Mouse (Mus musculus): ENCODE data around the gene Rasl11b. TPM values are rescaled to one million over a fixed set of nuclear protein-coding genes. Genes with fewer than 3 reads are reported as not detected.

Rasl11b gene
- polyA plus RNA-seq, 1 experiment from 2014 or later: 4.7 TPM

- Histone ChIP-seq H3K4me1 (ENCODE audit: control insufficient read depth, low read depth, low read length) (no peaks in the 10 kb centered on the region), H3K36me3 (ENCODE audit: control insufficient read depth, insufficient read depth) (no peaks in the 10 kb centered on the region)
- WGBS (ENCODE audit: insufficient replicate concordance): 68% methylated on average over 4 of the region's 4 CpGs
Observed at GRCm38 (mm10) chr5:74209640-74210039, 14.6 kb downstream of the Rasl11b start.

GRCm38 (mm10) chr5:74211346-74211745 lies 16.3 kb downstream of the Rasl11b start:
- Histone ChIP-seq H3K27me3 (ENCODE audit: control insufficient read depth, insufficient read depth, low read depth, low read length) (no peaks in the 10 kb centered on the region), H3K36me3 (ENCODE audit: control insufficient read depth, insufficient read depth) (no peaks in the 10 kb centered on the region), H3K4me1 (ENCODE audit: control insufficient read depth, low read depth, low read length) (no peaks in the 10 kb centered on the region), H3K9me3 (replicated peaks; ENCODE audit: control insufficient read depth, low read length) (no peaks in the 10 kb centered on the region), H3K9ac (ENCODE audit: low read depth, low read length) (no peak overlapping the region), H3K4me2 (ENCODE audit: low read depth, low read length) (no peak overlapping the region), H3K4me3 (ENCODE audit: low read depth, low read length) (no peak overlapping the region), H3K27ac (ENCODE audit: low read length) (no peak overlapping the region)
- ATAC-seq (ENCODE audit: low read depth): no peak
- 58% methylated on average over 11 of the region's 11 CpGs for WGBS (ENCODE audit: insufficient replicate concordance)

More at GRCm38 (mm10) chr5:74209640-74210039, 14.6 kb downstream of the Rasl11b start:
- no peaks in the 10 kb centered on the region for H3K27me3 ChIP-seq (ENCODE audit: control insufficient read depth, insufficient read depth, low read depth, low read length)
- H3K4me3 ChIP-seq (ENCODE audit: low read depth, low read length): no peak overlapping the region
- no peak overlapping the region for H3K27ac ChIP-seq (ENCODE audit: low read length)
- no peaks in the 10 kb centered on the region for H3K9me3 ChIP-seq (replicated peaks; ENCODE audit: control insufficient read depth, low read length)
- no peak for ATAC-seq (ENCODE audit: low read depth)
- no peak overlapping the region for H3K4me2 ChIP-seq (ENCODE audit: low read depth, low read length)
- no peak overlapping the region for H3K9ac ChIP-seq (ENCODE audit: low read depth, low read length)

GRCm38 (mm10) chr5:74214501-74215110 lies 19.5 kb downstream of the Rasl11b start:
- H3K9me3 ChIP-seq (replicated peaks; ENCODE audit: control insufficient read depth, low read length): no peaks in the 10 kb centered on the region
- H3K4me2 ChIP-seq (ENCODE audit: low read depth, low read length): no peak overlapping the region
- no peak overlapping the region for H3K4me3 ChIP-seq (ENCODE audit: low read depth, low read length)
- no peak overlapping the region for H3K27ac ChIP-seq (ENCODE audit: low read length)
- no peaks in the 10 kb centered on the region for H3K36me3 ChIP-seq (ENCODE audit: control insufficient read depth, insufficient read depth)
- no peaks in the 10 kb centered on the region for H3K4me1 ChIP-seq (ENCODE audit: control insufficient read depth, low read depth, low read length)
- WGBS (ENCODE audit: insufficient replicate concordance): 39% methylated on average over 7 of the region's 7 CpGs
- no peak for ATAC-seq (ENCODE audit: low read depth)
- no peaks in the 10 kb centered on the region for H3K27me3 ChIP-seq (ENCODE audit: control insufficient read depth, insufficient read depth, low read depth, low read length)
- H3K9ac ChIP-seq (ENCODE audit: low read depth, low read length): no peak overlapping the region

GRCm38 (mm10) chr5:74215125-74215524 lies 20.0 kb downstream of the Rasl11b start:
- H3K4me2 ChIP-seq (ENCODE audit: low read depth, low read length): no peak overlapping the region
- H3K36me3 ChIP-seq (ENCODE audit: control insufficient read depth, insufficient read depth): no peaks in the 10 kb centered on the region
- H3K27ac ChIP-seq (ENCODE audit: low read length): no peak overlapping the region
- ATAC-seq (ENCODE audit: low read depth): no peak
- H3K9ac ChIP-seq (ENCODE audit: low read depth, low read length): no peak overlapping the region
- H3K9me3 ChIP-seq (replicated peaks; ENCODE audit: control insufficient read depth, low read length): no peaks in the 10 kb centered on the region
- no peaks in the 10 kb centered on the region for H3K27me3 ChIP-seq (ENCODE audit: control insufficient read depth, insufficient read depth, low read depth, low read length)
- H3K4me3 ChIP-seq (ENCODE audit: low read depth, low read length): no peak overlapping the region
- H3K4me1 ChIP-seq (ENCODE audit: control insufficient read depth, low read depth, low read length): no peaks in the 10 kb centered on the region
- 61% methylated on average over 4 of the region's 4 CpGs for WGBS (ENCODE audit: insufficient replicate concordance)

- no peak overlapping the region for H3K27ac ChIP-seq (ENCODE audit: low read length)
- no peak overlapping the region for H3K9ac ChIP-seq (ENCODE audit: low read depth, low read length)
- no peaks in the 10 kb centered on the region for H3K36me3 ChIP-seq (ENCODE audit: control insufficient read depth, insufficient read depth)
- H3K27me3 ChIP-seq (ENCODE audit: control insufficient read depth, insufficient read depth, low read depth, low read length): no peaks in the 10 kb centered on the region
- H3K4me3 ChIP-seq (ENCODE audit: low read depth, low read length): no peak overlapping the region
- 74% methylated on average over 4 of the region's 4 CpGs for WGBS (ENCODE audit: insufficient replicate concordance)
- ATAC-seq (ENCODE audit: low read depth): no peak
- H3K4me2 ChIP-seq (ENCODE audit: low read depth, low read length): no peak overlapping the region
- no peaks in the 10 kb centered on the region for H3K9me3 ChIP-seq (replicated peaks; ENCODE audit: control insufficient read depth, low read length)
- H3K4me1 ChIP-seq (ENCODE audit: control insufficient read depth, low read depth, low read length): no peaks in the 10 kb centered on the region
Observed at GRCm38 (mm10) chr5:74218524-74218923, 23.4 kb downstream of the Rasl11b start.

- Histone ChIP-seq H3K9ac (ENCODE audit: low read depth, low read length) (no peak overlapping the region), H3K27ac (ENCODE audit: low read length) (no peak overlapping the region), H3K27me3 (ENCODE audit: control insufficient read depth, insufficient read depth, low read depth, low read length) (no peaks in the 10 kb centered on the region), H3K9me3 (replicated peaks; ENCODE audit: control insufficient read depth, low read length) (no peaks in the 10 kb centered on the region), H3K4me2 (ENCODE audit: low read depth, low read length) (no peak overlapping the region), H3K4me3 (ENCODE audit: low read depth, low read length) (no peak overlapping the region), H3K4me1 (ENCODE audit: control insufficient read depth, low read depth, low read length) (no peaks in the 10 kb centered on the region), H3K36me3 (ENCODE audit: control insufficient read depth, insufficient read depth) (no peaks in the 10 kb centered on the region)
- 68% methylated on average over 4 of the region's 4 CpGs for WGBS (ENCODE audit: insufficient replicate concordance)
- ATAC-seq (ENCODE audit: low read depth): no peak
Observed at GRCm38 (mm10) chr5:74222626-74223025, 27.5 kb downstream of the Rasl11b start.

GRCm38 (mm10) chr5:74224480-74224879 lies 29.4 kb downstream of the Rasl11b start:
- no peaks in the 10 kb centered on the region for H3K27me3 ChIP-seq (ENCODE audit: control insufficient read depth, insufficient read depth, low read depth, low read length)
- H3K9me3 ChIP-seq (replicated peaks; ENCODE audit: control insufficient read depth, low read length): no peaks in the 10 kb centered on the region
- no peak overlapping the region for H3K4me3 ChIP-seq (ENCODE audit: low read depth, low read length)
- no peaks in the 10 kb centered on the region for H3K36me3 ChIP-seq (ENCODE audit: control insufficient read depth, insufficient read depth)
- ATAC-seq (ENCODE audit: low read depth): no peak
- no peak overlapping the region for H3K4me2 ChIP-seq (ENCODE audit: low read depth, low read length)
- no peaks in the 10 kb centered on the region for H3K4me1 ChIP-seq (ENCODE audit: control insufficient read depth, low read depth, low read length)
- H3K9ac ChIP-seq (ENCODE audit: low read depth, low read length): no peak overlapping the region
- WGBS (ENCODE audit: insufficient replicate concordance): 69% methylated on average over 6 of the region's 6 CpGs
- no peak overlapping the region for H3K27ac ChIP-seq (ENCODE audit: low read length)

- Histone ChIP-seq H3K4me1 (ENCODE audit: control insufficient read depth, low read depth, low read length) (no peaks in the 10 kb centered on the region; the same call in none of the 2 replicates), H3K27ac (ENCODE audit: low read length) (no peak overlapping the region), H3K9me3 (replicated peaks; ENCODE audit: control insufficient read depth, low read length) (no peaks in the 10 kb centered on the region), H3K4me2 (ENCODE audit: low read depth, low read length) (no peak overlapping the region), H3K4me3 (ENCODE audit: low read depth, low read length) (no peak overlapping the region), H3K27me3 (ENCODE audit: control insufficient read depth, insufficient read depth, low read depth, low read length) (no peaks in the 10 kb centered on the region), H3K9ac (ENCODE audit: low read depth, low read length) (no peak overlapping the region), H3K36me3 (ENCODE audit: control insufficient read depth, insufficient read depth) (no peaks in the 10 kb centered on the region)
- ATAC-seq (ENCODE audit: low read depth): no peak
- 70% methylated on average over 5 of the region's 5 CpGs for WGBS (ENCODE audit: insufficient replicate concordance)
Observed at GRCm38 (mm10) chr5:74226183-74226582, 31.1 kb downstream of the Rasl11b start.

GRCm38 (mm10) chr5:74227352-74227751 lies 32.3 kb downstream of the Rasl11b start:
- Histone ChIP-seq H3K9ac (ENCODE audit: low read depth, low read length) (no peak overlapping the region), H3K4me2 (ENCODE audit: low read depth, low read length) (no peak overlapping the region), H3K27ac (ENCODE audit: low read length) (no peak overlapping the region), H3K36me3 (ENCODE audit: control insufficient read depth, insufficient read depth) (no peaks in the 10 kb centered on the region), H3K27me3 (ENCODE audit: control insufficient read depth, insufficient read depth, low read depth, low read length) (no peaks in the 10 kb centered on the region), H3K4me3 (ENCODE audit: low read depth, low read length) (no peak overlapping the region), H3K4me1 (ENCODE audit: control insufficient read depth, low read depth, low read length) (no peaks in the 10 kb centered on the region; the same call in none of the 2 replicates), H3K9me3 (replicated peaks; ENCODE audit: control insufficient read depth, low read length) (no peaks in the 10 kb centered on the region)
- WGBS (ENCODE audit: insufficient replicate concordance): 80% methylated on average over 6 of the region's 6 CpGs
- ATAC-seq (ENCODE audit: low read depth): no peak
